ENCODE assay signal across 20 mouse cellular contexts in the genomic region with DNA sequence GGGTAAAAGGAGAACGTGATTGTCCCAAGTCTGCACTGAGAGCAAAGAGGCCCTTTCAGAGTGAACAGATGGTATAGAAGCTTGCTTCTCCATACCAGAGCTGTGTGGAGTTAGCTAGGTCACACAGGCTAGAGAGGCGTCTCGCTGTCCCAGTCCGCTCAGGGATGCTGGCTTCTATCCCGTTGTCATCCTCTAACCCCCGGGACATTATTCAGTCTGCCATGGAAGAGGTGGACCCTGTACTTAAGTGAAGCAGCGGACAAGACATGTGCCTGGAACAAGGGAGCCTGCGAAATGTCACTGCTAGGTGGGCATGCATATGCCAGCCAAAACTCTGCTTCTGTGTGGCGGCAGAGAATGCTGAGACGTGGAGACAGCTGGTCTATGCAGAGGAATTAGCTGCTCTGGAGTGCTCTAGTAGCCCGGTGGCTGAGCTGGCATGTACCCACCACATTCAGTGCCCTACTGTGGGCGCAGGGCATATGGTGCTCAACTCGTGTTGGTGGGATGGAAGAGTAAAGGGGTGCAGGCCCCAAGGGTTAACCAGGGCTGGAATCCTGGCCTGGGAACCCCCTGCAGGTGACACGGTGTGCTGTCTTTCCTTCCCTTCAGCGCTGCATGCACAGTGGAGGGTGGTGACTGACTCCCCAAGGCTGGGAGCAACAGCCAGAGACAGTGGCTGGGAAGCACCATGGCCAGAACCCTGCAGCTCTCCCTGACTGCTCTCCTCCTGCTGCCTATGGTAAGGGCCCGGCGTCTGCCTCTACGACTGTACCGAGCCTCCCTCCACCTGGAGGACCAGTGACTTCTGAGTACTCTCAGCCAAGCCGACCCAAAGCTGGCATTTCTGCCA. TPM values are rescaled to one million over a fixed set of nuclear protein-coding genes. Genes with fewer than 3 reads are reported as not detected.
A peak's percentile ranks its signal among the peaks of the same experiment; 100 is the strongest.
DNase-seq lines count a peak whose midpoint lies in the region; ATAC-seq lines count a peak whose summit lies in the region.
"Had no signal": no experiment of that assay in that cellular context is flagged by ENCODE, and none has a peak within 500 bp of the region (broad histone marks: within the 10 kb centered on the region; RNA-seq: fewer than 3 reads in every experiment).

No protein-coding gene starts in this region.

- peaks cover 48% of the 10 kb centered on the region for H3K4me1 ChIP-seq in hindbrain, embryonic 10.5 days (replicated peaks)
- peaks cover 29% of the 10 kb centered on the region for H3K4me1 ChIP-seq in hindbrain, embryonic 14.5 days (replicated peaks; ENCODE audit: control insufficient read depth, insufficient read depth, low read length)
- peaks cover 23% of the 10 kb centered on the region for H3K4me1 ChIP-seq in midbrain, embryonic 16.5 days (ENCODE audit: control insufficient read depth, insufficient read depth, low read length)
- H3K4me1 ChIP-seq in midbrain, embryonic 15.5 days: peaks cover 39% of the 10 kb centered on the region
- H3K4me1 ChIP-seq in forebrain, embryonic 12.5 days: peaks cover 7% of the 10 kb centered on the region
- H3K4me1 ChIP-seq: embryonic facial prominence, embryonic 12.5 days; limb, embryonic 10.5 days had no signal

- peaks cover 40% of the 10 kb centered on the region for H3K27me3 ChIP-seq in hindbrain, embryonic 10.5 days (ENCODE audit: insufficient read depth, poor library complexity, severe bottlenecking)
- no peaks in the 10 kb centered on the region for H3K27me3 ChIP-seq in hindbrain, embryonic 14.5 days (ENCODE audit: control insufficient read depth, insufficient read depth, low read length)
- H3K27me3 ChIP-seq in midbrain, embryonic 16.5 days (ENCODE audit: control insufficient read depth, insufficient read depth, low read depth, low read length): no peaks in the 10 kb centered on the region
- no peaks in the 10 kb centered on the region for H3K27me3 ChIP-seq in midbrain, embryonic 15.5 days (replicated peaks)
- H3K27me3 ChIP-seq in forebrain, embryonic 12.5 days: 0 out of 2 replicates have a peak, but pooled peaks cover 7% of the 10 kb centered on the region
- H3K27me3 ChIP-seq: neural tube, embryonic 13.5 days had no signal

- no peak overlapping the region for H3K9ac ChIP-seq in hindbrain, embryonic 14.5 days
- H3K9ac ChIP-seq in midbrain, embryonic 16.5 days (ENCODE audit: low read depth, low read length): 0 out of 2 replicates have a peak overlapping the region, but pooled peaks have one; percentile 14
- no peak overlapping the region for H3K9ac ChIP-seq in midbrain, embryonic 15.5 days
- H3K9ac ChIP-seq in forebrain, embryonic 12.5 days: no peak overlapping the region
- H3K9ac ChIP-seq: embryonic facial prominence, embryonic 12.5 days; forebrain, postnatal 0 days; liver, postnatal 0 days; neural tube, embryonic 13.5 days had no signal

- ATAC-seq in hindbrain, embryonic 14.5 days (ENCODE audit: low FRiP score): no peak
- ATAC-seq in midbrain, embryonic 16.5 days: no peak
- no peak for ATAC-seq in midbrain, embryonic 15.5 days (replicated peaks)
- no peak for ATAC-seq in forebrain, embryonic 12.5 days (ENCODE audit: low FRiP score)
- ATAC-seq: forebrain, postnatal 0 days; liver, postnatal 0 days had no signal

- H3K36me3 ChIP-seq in hindbrain, embryonic 10.5 days: peaks cover 66% of the 10 kb centered on the region
- H3K36me3 ChIP-seq in hindbrain, embryonic 14.5 days (replicated peaks; ENCODE audit: control insufficient read depth, insufficient read depth): peaks cover 30% of the 10 kb centered on the region
- H3K36me3 ChIP-seq in midbrain, embryonic 16.5 days (ENCODE audit: control insufficient read depth, insufficient read depth, low read length): peaks cover 11% of the 10 kb centered on the region
- H3K36me3 ChIP-seq in midbrain, embryonic 15.5 days (replicated peaks): peaks cover 2% of the 10 kb centered on the region
- H3K36me3 ChIP-seq in forebrain, embryonic 12.5 days (replicated peaks): 0 out of 2 replicates have a peak, but pooled peaks cover 3% of the 10 kb centered on the region
- H3K36me3 ChIP-seq: embryonic facial prominence, embryonic 12.5 days; G1E; limb, embryonic 10.5 days had no signal

- H3K27ac ChIP-seq in hindbrain, embryonic 10.5 days: 0 out of 2 replicates have a peak overlapping the region, but pooled peaks have one; percentile 8
- H3K27ac ChIP-seq in hindbrain, embryonic 14.5 days: no peak overlapping the region; the same call in 1 of the 2 replicates
- no peak overlapping the region for H3K27ac ChIP-seq in midbrain, embryonic 16.5 days (ENCODE audit: low read length)
- no peak overlapping the region for H3K27ac ChIP-seq in midbrain, embryonic 15.5 days
- H3K27ac ChIP-seq in forebrain, embryonic 12.5 days: no peak overlapping the region
- H3K27ac ChIP-seq: embryonic facial prominence, embryonic 12.5 days; kidney, postnatal 0 days; limb, embryonic 10.5 days; neural tube, embryonic 13.5 days had no signal

- no peak overlapping the region for H3K4me3 ChIP-seq in hindbrain, embryonic 10.5 days
- H3K4me3 ChIP-seq in hindbrain, embryonic 14.5 days (replicated peaks; ENCODE audit: low read length): no peak overlapping the region
- no peak overlapping the region for H3K4me3 ChIP-seq in midbrain, embryonic 16.5 days (ENCODE audit: low read depth, low read length)
- no peak overlapping the region for H3K4me3 ChIP-seq in midbrain, embryonic 15.5 days
- H3K4me3 ChIP-seq in forebrain, embryonic 12.5 days (replicated peaks): no peak overlapping the region
- H3K4me3 ChIP-seq: embryonic facial prominence, embryonic 12.5 days; erythroblast, embryonic 14.5 days; limb, embryonic 10.5 days; neural tube, embryonic 13.5 days had no signal

- H3K4me2 ChIP-seq in hindbrain, embryonic 14.5 days (replicated peaks): no peak overlapping the region
- H3K4me2 ChIP-seq in midbrain, embryonic 16.5 days (ENCODE audit: low read length): no peak overlapping the region
- H3K4me2 ChIP-seq in midbrain, embryonic 15.5 days: no peak overlapping the region
- no peak overlapping the region for H3K4me2 ChIP-seq in forebrain, embryonic 12.5 days
- H3K4me2 ChIP-seq: embryonic facial prominence, embryonic 12.5 days; neural tube, embryonic 13.5 days had no signal

- DNase-seq in hindbrain, embryonic 10.5 days (ENCODE audit: low spot score): no peak
- no peak for DNase-seq in hindbrain, embryonic 14.5 days (ENCODE audit: low spot score)
- DNase-seq in cerebellum, postnatal 10 days: peak; percentile 77 to 83
- no peak for DNase-seq in frontal cortex, postnatal 14 days (ENCODE audit: low spot score in 2 of 2)
- DNase-seq: adrenal gland, postnatal 14 days; forebrain, postnatal 0 days; kidney, adult 18-20 months; layer of hippocampus, postnatal 36 days; liver, postnatal 0 days; lung, postnatal 14 days; thymus, postnatal 14 days had no signal

- no peaks in the 10 kb centered on the region for H3K9me3 ChIP-seq in hindbrain, embryonic 10.5 days
- no peaks in the 10 kb centered on the region for H3K9me3 ChIP-seq in hindbrain, embryonic 14.5 days (ENCODE audit: control insufficient read depth, low read length)
- no peaks in the 10 kb centered on the region for H3K9me3 ChIP-seq in midbrain, embryonic 16.5 days (replicated peaks; ENCODE audit: control insufficient read depth, low read length, poor library complexity, severe bottlenecking)
- no peaks in the 10 kb centered on the region for H3K9me3 ChIP-seq in midbrain, embryonic 15.5 days
- H3K9me3 ChIP-seq in forebrain, embryonic 12.5 days: no peaks in the 10 kb centered on the region
- H3K9me3 ChIP-seq: embryonic facial prominence, embryonic 12.5 days; G1E; limb, embryonic 10.5 days; neural tube, embryonic 13.5 days had no signal

- 86% methylated on average over 20 of the region's 20 CpGs for WGBS in hindbrain, embryonic 10.5 days
- 81% methylated on average over 20 of the region's 20 CpGs for WGBS in hindbrain, embryonic 14.5 days
- 85% methylated on average over 19 of the region's 20 CpGs for WGBS in midbrain, embryonic 16.5 days
- WGBS in midbrain, embryonic 15.5 days: 86% methylated on average over 20 of the region's 20 CpGs
- 89% methylated on average over 20 of the region's 20 CpGs for WGBS in forebrain, embryonic 12.5 days

RNA-seq across cellular contexts. Expression of a gene that starts 8.0 kb away (rescaled TPM):
- polyA plus RNA-seq in hindbrain, embryonic 10.5 days (2016; fragmentation: Nextera tagmentation; extraction: Ambion mirVana): 31.4 and 32.4 TPM in 2 replicates
- polyA plus RNA-seq in hindbrain, embryonic 14.5 days (2014; fragmentation: Nextera tagmentation; extraction: Ambion mirVana): 73.4 and 75.1 TPM in 2 replicates
- 46.9 and 60.8 TPM in 2 replicates for polyA plus RNA-seq in midbrain, embryonic 16.5 days (2015; fragmentation: Nextera tagmentation; extraction: Ambion mirVana)
- polyA plus RNA-seq in midbrain, embryonic 15.5 days (2015; fragmentation: Nextera tagmentation; extraction: Ambion mirVana): 50.3 and 52.6 TPM in 2 replicates
- 13.4 and 15.7 TPM in 2 replicates for polyA plus RNA-seq in forebrain, embryonic 12.5 days (2016; fragmentation: Nextera tagmentation; extraction: Ambion mirVana)
- polyA plus RNA-seq: erythroblast, embryonic 14.5 days; G1E; liver, postnatal 0 days had no signal

Comparison
In these comparisons a context has a peak if more than half of its experiments do, and no peak if none do; other contexts are left out.
1. DNase-seq: peak in cerebellum, postnatal 10 days (2 of 2); none in hindbrain, embryonic 10.5 days (single experiment), hindbrain, embryonic 14.5 days (single experiment) and frontal cortex, postnatal 14 days (0 of 2).